7 mouse cellular contexts compared by ENCODE assay signal in the genomic region with DNA sequence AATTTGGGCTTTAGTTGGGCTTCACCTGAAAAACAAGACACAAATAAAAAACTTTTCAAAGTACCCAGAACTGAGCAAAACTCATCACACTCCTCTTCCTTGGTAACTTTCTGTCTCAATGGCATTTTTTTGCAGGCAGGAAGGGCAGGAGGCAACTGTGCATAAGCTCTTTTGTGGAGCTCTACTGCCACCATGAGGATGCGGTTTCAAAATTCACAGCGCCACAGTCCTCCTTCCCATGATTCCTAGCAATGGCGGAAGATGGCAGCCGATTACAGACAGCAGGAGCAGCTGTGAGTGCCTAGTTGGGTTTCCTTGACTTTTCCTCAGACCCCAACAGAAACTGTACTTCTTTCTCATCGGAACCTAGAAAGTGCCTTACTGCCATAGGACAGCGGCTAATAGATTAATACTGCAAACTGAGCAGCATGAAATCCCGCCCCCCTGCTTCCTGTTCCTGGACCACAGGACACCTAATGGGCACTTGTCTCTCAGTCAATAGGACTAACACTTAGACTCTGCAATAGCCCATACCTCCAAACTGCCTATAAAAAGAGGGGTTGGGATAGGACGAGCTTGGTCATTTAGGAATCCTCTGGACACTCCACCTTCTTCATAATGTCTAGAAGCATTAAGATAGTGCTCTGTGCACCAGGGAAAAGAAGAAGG.
DNase-seq lines count a peak whose midpoint lies in the region; ATAC-seq lines count a peak whose summit lies in the region.

No protein-coding gene starts in this region.

- WGBS in lung, embryonic 15.5 days = 75% methylated on average over 8 of the region's 8 CpGs
- WGBS in heart, embryonic 15.5 days = 72% methylated on average over 8 of the region's 8 CpGs

- peak overlapping the region; percentile 29 for H3K4me2 ChIP-seq in lung, embryonic 15.5 days
- H3K4me2 ChIP-seq in heart, embryonic 15.5 days = peak overlapping the region; percentile 24; the same call in 1 of the 2 replicates

- no peak overlapping the region for H3K9ac ChIP-seq in lung, embryonic 15.5 days
- H3K9ac ChIP-seq in heart, embryonic 15.5 days = no peak overlapping the region

- H3K27ac ChIP-seq in lung, embryonic 15.5 days = no peak overlapping the region
- H3K27ac ChIP-seq in heart, embryonic 15.5 days = no peak overlapping the region

- H3K4me1 ChIP-seq in lung, embryonic 15.5 days = no peaks in the 10 kb centered on the region
- no peaks in the 10 kb centered on the region for H3K4me1 ChIP-seq in heart, embryonic 15.5 days (replicated peaks)

- no peak for ATAC-seq in lung, embryonic 15.5 days (ENCODE audit: borderline replicate concordance, extremely low read depth, low FRiP score, low TSS enrichment)
- ATAC-seq in heart, embryonic 15.5 days (replicated peaks; ENCODE audit: insufficient number of reproducible peaks, insufficient read depth, low FRiP score, low read depth) = no peak

- H3K4me3 ChIP-seq in lung, embryonic 15.5 days = peak overlapping the region; percentile 24
- peak overlapping the region; percentile 34 for H3K4me3 ChIP-seq in heart, embryonic 15.5 days

- H3K27me3 ChIP-seq in lung, embryonic 15.5 days = no peaks in the 10 kb centered on the region
- H3K27me3 ChIP-seq in heart, embryonic 15.5 days = no peaks in the 10 kb centered on the region

- DNase-seq in lung, postnatal 14 days = no peak
- DNase-seq in embryo, embryonic 9.5 days (ENCODE audit: extremely low spot score) = peak; percentile 29
- DNase-seq in liver = peak; percentile 62
- DNase-seq in ovary, adult 18-20 months (ENCODE audit: low spot score) = peak; percentile 59
- DNase-seq in urinary bladder, postnatal 4 days (ENCODE audit: low spot score in 2 of 2) = no peak

- H3K36me3 ChIP-seq in lung, embryonic 15.5 days = 0 out of 2 replicates have a peak, but pooled peaks cover 3% of the 10 kb centered on the region
- peaks cover 8% of the 10 kb centered on the region; the same call in 1 of the 2 replicates for H3K36me3 ChIP-seq in heart, embryonic 15.5 days

- H3K9me3 ChIP-seq in lung, embryonic 15.5 days = no peaks in the 10 kb centered on the region
- no peaks in the 10 kb centered on the region for H3K9me3 ChIP-seq in heart, embryonic 15.5 days (replicated peaks)

Comparison
In these comparisons a context has a peak if more than half of its experiments do, and no peak if none do; other contexts are left out.
1. DNase-seq: peak in embryo, embryonic 9.5 days (single experiment), liver (single experiment) and ovary, adult 18-20 months (single experiment); none in lung, postnatal 14 days (single experiment) and urinary bladder, postnatal 4 days (0 of 2).